Mouse (Mus musculus): ENCODE results near the gene Gm37240.

- TF ChIP-seq CTCF (IDR thresholded peaks at IDR 0.05; ENCODE audit: borderline replicate concordance, extremely low read depth, insufficient read depth, insufficient read length) (no peak), POLR2A (IDR thresholded peaks at IDR 0.05; ENCODE audit: borderline replicate concordance, extremely low read depth, insufficient read depth, insufficient read length, poor library complexity, severe bottlenecking) (no peak)
These were observed 778.9 kb downstream of the Gm37240 start for GRCm38 (mm10) chr3:85108396-85108795.
